Mouse (Mus musculus) embryo, embryonic 11.5 days (tissue): ENCODE results near the gene Zc3h13.

ENCODE experiments used
- DNase-seq: peaks from one replicate; pipeline ENCODE4 v3.0.0-alpha.2; 2012; ENCODE audit warnings: low read depth, low spot score

The Zc3h13 gene

GRCm38 (mm10) chr14:75284193-75284915 lies at the start of gene Zc3h13:
Gene Zc3h13, plus strand, starts transcription at chr14:75284373.
- peak; percentile 97 for DNase-seq

- DNase-seq = no peak
Observed at GRCm38 (mm10) chr14:75235552-75235951, 48.6 kb upstream of the Zc3h13 start.

- DNase-seq = no peak
Observed at GRCm38 (mm10) chr14:75235955-75236635, 48.1 kb upstream of the Zc3h13 start.

- no peak for DNase-seq
Observed at GRCm38 (mm10) chr14:75236636-75237003, 47.6 kb upstream of the Zc3h13 start.

GRCm38 (mm10) chr14:75237096-75237495 lies 47.1 kb upstream of the Zc3h13 start:
- DNase-seq = no peak

GRCm38 (mm10) chr14:75238054-75238692 lies 46.0 kb upstream of the Zc3h13 start:
- no peak for DNase-seq

- no peak for DNase-seq
Observed at GRCm38 (mm10) chr14:75242087-75242486, 42.1 kb upstream of the Zc3h13 start, which contains the start of gene Cpb2. Gene Cpb2, plus strand, starts transcription at chr14:75242287.

- DNase-seq = no peak
Observed at GRCm38 (mm10) chr14:75246024-75247000, 37.9 kb upstream of the Zc3h13 start.

- no peak for DNase-seq
Observed at GRCm38 (mm10) chr14:75250432-75250831, 33.7 kb upstream of the Zc3h13 start.

- no peak for DNase-seq
Observed at GRCm38 (mm10) chr14:75256521-75256920, 27.7 kb upstream of the Zc3h13 start.

GRCm38 (mm10) chr14:75269531-75269930 lies 14.6 kb upstream of the Zc3h13 start:
- no peak for DNase-seq

- no peak for DNase-seq
Observed at GRCm38 (mm10) chr14:75279716-75280115, 4.5 kb upstream of the Zc3h13 start.

- no peak for DNase-seq
Observed at GRCm38 (mm10) chr14:75280406-75280805, 3.8 kb upstream of the Zc3h13 start.

GRCm38 (mm10) chr14:75283609-75284192 lies 472 bp upstream of the Zc3h13 start:
- DNase-seq = no peak

- no peak for DNase-seq
Observed at GRCm38 (mm10) chr14:75301081-75301480, 16.9 kb downstream of the Zc3h13 start.

GRCm38 (mm10) chr14:75303807-75304206 lies 19.6 kb downstream of the Zc3h13 start:
- DNase-seq = no peak

GRCm38 (mm10) chr14:75307855-75308254 lies 23.7 kb downstream of the Zc3h13 start:
- DNase-seq = no peak

- DNase-seq = no peak
Observed at GRCm38 (mm10) chr14:75309336-75309992, 25.3 kb downstream of the Zc3h13 start.

GRCm38 (mm10) chr14:75314484-75314883 lies 30.3 kb downstream of the Zc3h13 start:
- DNase-seq = no peak

- DNase-seq = no peak
Observed at GRCm38 (mm10) chr14:75318736-75319135, 34.6 kb downstream of the Zc3h13 start.

- no peak for DNase-seq
Observed at GRCm38 (mm10) chr14:75320269-75320668, 36.1 kb downstream of the Zc3h13 start.
